Mouse (Mus musculus): ENCODE results near the gene 2410131K14Rik. TPM values are rescaled to one million over a fixed set of nuclear protein-coding genes. Genes with fewer than 3 reads are reported as not detected.

Gene 2410131K14Rik
- total and polyA plus RNA-seq, 3 experiments: 7.8 to 9.8 (median 9.2) TPM

GRCm38 (mm10) chr5:118310389-118310788 is 65.4 kb downstream of the 2410131K14Rik start:
- no peaks in the 10 kb centered on the region for H3K79me2 ChIP-seq (replicated peaks; ENCODE audit: control insufficient read depth, extremely low read depth, insufficient read depth, poor library complexity, severe bottlenecking)
- no peak overlapping the region for H3K9ac ChIP-seq (ENCODE audit: insufficient read depth, low read depth)
- peak; percentile 57 for DNase-seq (ENCODE audit: extremely low read depth)
- H3K27ac ChIP-seq (ENCODE audit: insufficient read depth, low read depth): no peak overlapping the region
- no peak overlapping the region for H3K4me2 ChIP-seq (ENCODE audit: insufficient read depth, low read depth, poor library complexity, severe bottlenecking)
- TF ChIP-seq BHLHE40 (IDR thresholded peaks at IDR 0.05; ENCODE audit: low read depth, low read length): peak; percentile 68
- TF ChIP-seq ETS1 (conservative IDR thresholded peaks at IDR 0.05; ENCODE audit: low read depth, low read length): no peak
- dilution Hi-C loops (cut with MboI; ENCODE audit: extremely low pct_ligation_motif_present, extremely low pct_unique_long_range_greater_than_20kb, low sequenced_read_pairs): no loop called here
- H3K4me3 ChIP-seq (replicated peaks in 1 of 3; ENCODE audit: low read depth in 2 of 3, low read length in 2 of 3, poor library complexity in 1 of 3): no peak overlapping the region
- H3K9me3 ChIP-seq (replicated peaks; ENCODE audit: low read length): no peaks in the 10 kb centered on the region
- in situ Hi-C loops (cut with MboI; ENCODE audit: low pct_ligation_motif_present, low pct_unique_long_range_greater_than_20kb, low sequenced_read_pairs): no loop called here
- no peaks in the 10 kb centered on the region for H3K36me3 ChIP-seq (replicated peaks in 1 of 2; ENCODE audit: control insufficient read depth in 1 of 2, insufficient read depth in 1 of 2, low read length in 1 of 2)
- no peaks in the 10 kb centered on the region for H3K27me3 ChIP-seq (replicated peaks)
- H3K4me1 ChIP-seq (ENCODE audit: control insufficient read depth in 1 of 2, insufficient read depth in 2 of 2): peaks cover 7% of the 10 kb centered on the region in 2 experiments

- Histone ChIP-seq H3K4me1 (ENCODE audit: control insufficient read depth in 1 of 2, insufficient read depth in 2 of 2) (peaks cover 7% of the 10 kb centered on the region in 2 experiments), H3K36me3 (replicated peaks in 1 of 2; ENCODE audit: control insufficient read depth in 1 of 2, insufficient read depth in 1 of 2, low read length in 1 of 2) (no peaks in the 10 kb centered on the region), H3K9ac (ENCODE audit: insufficient read depth, low read depth) (no peak overlapping the region), H3K27ac (ENCODE audit: insufficient read depth, low read depth) (no peak overlapping the region), H3K9me3 (replicated peaks; ENCODE audit: low read length) (no peaks in the 10 kb centered on the region), H3K4me3 (replicated peaks in 1 of 3; ENCODE audit: low read depth in 2 of 3, low read length in 2 of 3, poor library complexity in 1 of 3) (no peak overlapping the region), H3K27me3 (replicated peaks) (no peaks in the 10 kb centered on the region), H3K4me2 (ENCODE audit: insufficient read depth, low read depth, poor library complexity, severe bottlenecking) (no peak overlapping the region), H3K79me2 (replicated peaks; ENCODE audit: control insufficient read depth, extremely low read depth, insufficient read depth, poor library complexity, severe bottlenecking) (no peaks in the 10 kb centered on the region)
- in situ Hi-C loops (cut with MboI; ENCODE audit: low pct_ligation_motif_present, low pct_unique_long_range_greater_than_20kb, low sequenced_read_pairs) (no loop called here), dilution Hi-C loops (cut with MboI; ENCODE audit: extremely low pct_ligation_motif_present, extremely low pct_unique_long_range_greater_than_20kb, low sequenced_read_pairs) (no loop called here)
- no peak for TF ChIP-seq ZNF384 (IDR thresholded peaks at IDR 0.05; ENCODE audit: low read depth, low read length)
- no peak for TF ChIP-seq MAFK (IDR thresholded peaks at IDR 0.05; ENCODE audit: insufficient replicate concordance, low read length)
- TF ChIP-seq NELFE (IDR thresholded peaks at IDR 0.05; ENCODE audit: low read depth, low read length): no peak
- no peak for TF ChIP-seq NRF1 (IDR thresholded peaks at IDR 0.05; ENCODE audit: low read depth, low read length)
- TF ChIP-seq MAX (IDR thresholded peaks at IDR 0.05; ENCODE audit: low read length): no peak
- no peak for TF ChIP-seq MYC (IDR thresholded peaks at IDR 0.05; ENCODE audit: low read depth, low read length)
- TF ChIP-seq GABPA (IDR thresholded peaks at IDR 0.05; ENCODE audit: insufficient replicate concordance, low read depth, low read length): no peak
- TF ChIP-seq ELF1 (IDR thresholded peaks at IDR 0.05; ENCODE audit: low read depth, low read length): no peak
- no peak for TF ChIP-seq ZMIZ1 (IDR thresholded peaks at IDR 0.05; ENCODE audit: low read depth, low read length)
- no peak for TF ChIP-seq POLR2A (IDR thresholded peaks at IDR 0.05; ENCODE audit: low read depth, low read length)
- TF ChIP-seq JUN (IDR thresholded peaks at IDR 0.05; ENCODE audit: insufficient read depth, low read depth, low read length): no peak
- TF ChIP-seq RAD21 (IDR thresholded peaks at IDR 0.05; ENCODE audit: low read depth, low read length): no peak
- TF ChIP-seq UBTF (IDR thresholded peaks at IDR 0.05; ENCODE audit: low read depth, low read length): no peak
- DNase-seq (ENCODE audit: extremely low read depth): no peak
Observed at GRCm38 (mm10) chr5:118311251-118311650, 66.2 kb downstream of the 2410131K14Rik start.

GRCm38 (mm10) chr5:118313766-118314165 is 68.7 kb downstream of the 2410131K14Rik start:
- no peak overlapping the region for H3K4me2 ChIP-seq (ENCODE audit: insufficient read depth, low read depth, poor library complexity, severe bottlenecking)
- H3K36me3 ChIP-seq (replicated peaks in 1 of 2; ENCODE audit: control insufficient read depth in 1 of 2, insufficient read depth in 1 of 2, low read length in 1 of 2): no peaks in the 10 kb centered on the region
- dilution Hi-C loops (cut with MboI; ENCODE audit: extremely low pct_ligation_motif_present, extremely low pct_unique_long_range_greater_than_20kb, low sequenced_read_pairs): no loop called here
- H3K9me3 ChIP-seq (replicated peaks; ENCODE audit: low read length): no peaks in the 10 kb centered on the region
- no peak overlapping the region for H3K27ac ChIP-seq (ENCODE audit: insufficient read depth, low read depth)
- H3K4me1 ChIP-seq (ENCODE audit: control insufficient read depth in 1 of 2, insufficient read depth in 2 of 2): peaks cover 7% of the 10 kb centered on the region in 2 experiments
- in situ Hi-C loops (cut with MboI; ENCODE audit: low pct_ligation_motif_present, low pct_unique_long_range_greater_than_20kb, low sequenced_read_pairs): no loop called here
- TF ChIP-seq JUND (conservative IDR thresholded peaks at IDR 0.05; ENCODE audit: low read depth, low read length) (no peak), NELFE (IDR thresholded peaks at IDR 0.05; ENCODE audit: low read depth, low read length) (no peak), CHD2 (IDR thresholded peaks at IDR 0.05; ENCODE audit: low read length) (no peak), ZMIZ1 (IDR thresholded peaks at IDR 0.05; ENCODE audit: low read depth, low read length) (no peak), CHD1 (IDR thresholded peaks at IDR 0.05; ENCODE audit: low read depth, low read length) (no peak), HCFC1 (IDR thresholded peaks at IDR 0.05; ENCODE audit: low read depth, low read length) (no peak), ELF1 (IDR thresholded peaks at IDR 0.05; ENCODE audit: low read depth, low read length) (no peak), BHLHE40 (IDR thresholded peaks at IDR 0.05; ENCODE audit: low read depth, low read length) (no peak), NRF1 (IDR thresholded peaks at IDR 0.05; ENCODE audit: low read depth, low read length) (no peak)
- no peaks in the 10 kb centered on the region for H3K79me2 ChIP-seq (replicated peaks; ENCODE audit: control insufficient read depth, extremely low read depth, insufficient read depth, poor library complexity, severe bottlenecking)
- H3K27me3 ChIP-seq (replicated peaks): no peaks in the 10 kb centered on the region
- no peak for DNase-seq (ENCODE audit: extremely low read depth)
- H3K4me3 ChIP-seq (replicated peaks in 1 of 3; ENCODE audit: low read depth in 2 of 3, low read length in 2 of 3, poor library complexity in 1 of 3): no peak overlapping the region
- no peak overlapping the region for H3K9ac ChIP-seq (ENCODE audit: insufficient read depth, low read depth)

Data from CH12.LX (cell line).